Mouse (Mus musculus) spleen, adult 2 months (tissue): Measurements from ENCODE around the gene Ece1.

Experiments
- CTCF ChIP-seq: fragments of 200-500 bp; IDR thresholded peaks from 2 replicates; pipeline ENCODE4 v1.5.1; 2011; ENCODE audit warnings: mild to moderate bottlenecking, inconsistent platforms; ENCODE audit not compliant: insufficient read depth, insufficient read length, insufficient replicate concordance; ENCODE audit errors: extremely low read depth
- POLR2A ChIP-seq: fragments of 200-500 bp; IDR thresholded peaks from 2 replicates; pipeline ENCODE4 v1.6.1; 2011; ENCODE audit warnings: low read depth, low read length, inconsistent platforms

- TF ChIP-seq POLR2A = no peak
- no peak for TF ChIP-seq CTCF
Observed at GRCm38 (mm10) chr4:137989426-137989825, 127.4 kb downstream of the Ece1 start.
